Mouse (Mus musculus) T-cell, adult 2 months (primary cell): ENCODE data around the gene Insm2.
"Not testable (repeated sequence)": the region's sequence is repeated elsewhere in the genome, so short reads cannot be mapped to it uniquely, and the experiment has no call there.

Experiments
- DNase-seq: peaks from one replicate; pipeline ENCODE4 v3.0.0; 2022; ENCODE audit warnings: low spot score

Insm2 gene

GRCm38 (mm10) chr12:55598887-55599561 lies at the start of gene Insm2:
Gene Insm2, plus strand, starts transcription at chr12:55599427.
- no peak for DNase-seq

- DNase-seq, result not testable (repeated sequence)
Measured at GRCm38 (mm10) chr12:55554901-55555300, 44.3 kb upstream of the Insm2 start.

GRCm38 (mm10) chr12:55557866-55558265 lies 41.4 kb upstream of the Insm2 start:
- DNase-seq, result no peak

- DNase-seq, result no peak
Measured at GRCm38 (mm10) chr12:55559184-55559855, 39.9 kb upstream of the Insm2 start.

GRCm38 (mm10) chr12:55560025-55560690 lies 39.1 kb upstream of the Insm2 start:
- peak; percentile 26 for DNase-seq

GRCm38 (mm10) chr12:55563742-55564141 lies 35.5 kb upstream of the Insm2 start:
- DNase-seq, result no peak

- DNase-seq, result no peak
Measured at GRCm38 (mm10) chr12:55564187-55564963, 34.9 kb upstream of the Insm2 start.

- no peak for DNase-seq
Measured at GRCm38 (mm10) chr12:55565206-55565605, 34.0 kb upstream of the Insm2 start, which contains the start of gene Aldoart2. Gene Aldoart2, plus strand, starts transcription at chr12:55565239.

GRCm38 (mm10) chr12:55565867-55566266 lies 33.4 kb upstream of the Insm2 start:
- no peak for DNase-seq

- no peak for DNase-seq
Measured at GRCm38 (mm10) chr12:55566837-55567236, 32.4 kb upstream of the Insm2 start.

- no peak for DNase-seq
Measured at GRCm38 (mm10) chr12:55568466-55568865, 30.8 kb upstream of the Insm2 start.

GRCm38 (mm10) chr12:55569676-55570075 lies 29.6 kb upstream of the Insm2 start:
- no peak for DNase-seq

- DNase-seq, result no peak
Measured at GRCm38 (mm10) chr12:55570646-55571045, 28.6 kb upstream of the Insm2 start.

- no peak for DNase-seq
Measured at GRCm38 (mm10) chr12:55571181-55571580, 28.0 kb upstream of the Insm2 start.

- no peak for DNase-seq
Measured at GRCm38 (mm10) chr12:55571661-55572060, 27.6 kb upstream of the Insm2 start.

GRCm38 (mm10) chr12:55573089-55573488 lies 26.1 kb upstream of the Insm2 start:
- DNase-seq, result no peak

GRCm38 (mm10) chr12:55573794-55574193 lies 25.4 kb upstream of the Insm2 start:
- no peak for DNase-seq

- DNase-seq, result not testable (repeated sequence)
Measured at GRCm38 (mm10) chr12:55586936-55587335, 12.3 kb upstream of the Insm2 start.

- no peak for DNase-seq
Measured at GRCm38 (mm10) chr12:55598537-55598886, 715 bp upstream of the Insm2 start.

GRCm38 (mm10) chr12:55599639-55600502 lies 644 bp downstream of the Insm2 start:
- DNase-seq, result peak; percentile 0

GRCm38 (mm10) chr12:55600503-55600994 lies 1.3 kb downstream of the Insm2 start:
- no peak for DNase-seq
